Mouse (Mus musculus) heart, adult 8-10 months (tissue): ENCODE data around the gene Vmn2r84. TPM values are rescaled to one million over a fixed set of nuclear protein-coding genes. Genes with fewer than 3 reads are reported as not detected.

Experiments used
- total RNA-seq, 4 experiments: library from RNA; stranded (reverse); gene quantifications; 2 replicates each; pipeline ENCODE4 v1.2.4; 2022

Vmn2r84 gene
- total RNA-seq, 4 experiments from 2014 or later, result not detected

Other genes starting within 250 kb of the Vmn2r84 start
- gene Olfr825, start 227.6 kb downstream of the Vmn2r84 start, total RNA-seq, result not detected
- gene Olfr826, start 210.1 kb downstream of the Vmn2r84 start, total RNA-seq, result not detected
- not detected for gene Olfr827, start 179.9 kb downstream of the Vmn2r84 start, total RNA-seq
- not detected for gene Neurod4, start 114.1 kb downstream of the Vmn2r84 start, total RNA-seq
- gene Tespa1, start 71.5 kb downstream of the Vmn2r84 start, total RNA-seq, result under 1 TPM in 3 of 4 experiments, not detected in 1; 0.26 to 0.47 (median 0.37) TPM
- not detected for gene Vmn2r85, start 35.4 kb upstream of the Vmn2r84 start, total RNA-seq
- gene Vmn2r86, start 61.7 kb upstream of the Vmn2r84 start, total RNA-seq, result not detected
- gene Vmn2r87, start 103.1 kb upstream of the Vmn2r84 start, total RNA-seq, result not detected